Mouse (Mus musculus) lung, embryonic 14.5 days (tissue): Measurements from ENCODE around the gene Kcnk10. TPM values are rescaled to one million over a fixed set of nuclear protein-coding genes. Genes with fewer than 3 reads are reported as not detected.

Source experiments
- ATAC-seq: fragments of 200-750 bp; cut with Nextera tagmentation; 2 replicates; pipeline ENCODE4 v1.8.0; 2017; ENCODE audit warnings: mild to moderate bottlenecking, moderate TSS enrichment, moderate library complexity; ENCODE audit not compliant: insufficient read depth
- DNase-seq: peaks from one replicate; pipeline ENCODE4 v3.0.0-alpha.2; 2015
- H3K27ac ChIP-seq: fragments of 300-500 bp; sonication (generic); 2 replicates; pipeline ENCODE4 v1.5.1; 2014; ENCODE audit warnings: low read depth, mild to moderate bottlenecking, moderate library complexity
- H3K27me3 ChIP-seq: fragments of 300-500 bp; sonication (generic); 2 replicates; pipeline ENCODE4 v1.6.1; 2014; ENCODE audit warnings: low read length, control low read depth; ENCODE audit not compliant: insufficient read depth
- H3K36me3 ChIP-seq: fragments of 300-500 bp; sonication (generic); 2 replicates; pipeline ENCODE4 v1.6.1; 2014; ENCODE audit warnings: control low read depth; ENCODE audit not compliant: insufficient read depth
- H3K4me1 ChIP-seq: fragments of 300-500 bp; sonication (generic); 2 replicates; pipeline ENCODE4 v1.6.1; 2014; ENCODE audit warnings: antibody characterized with exemption, control low read depth; ENCODE audit not compliant: insufficient read depth
- H3K4me2 ChIP-seq: fragments of 300-500 bp; sonication (generic); 2 replicates; pipeline ENCODE4 v1.6.1; 2014; ENCODE audit warnings: mild to moderate bottlenecking
- H3K4me3 ChIP-seq: fragments of 300-500 bp; sonication (generic); 2 replicates; pipeline ENCODE4 v1.5.1; 2014; ENCODE audit warnings: low read depth, low read length
- H3K9ac ChIP-seq: fragments of 300-500 bp; sonication (generic); 2 replicates; pipeline ENCODE4 v1.6.1; 2014
- H3K9me3 ChIP-seq: fragments of 300-500 bp; sonication (generic); 2 replicates; pipeline ENCODE4 v1.6.1; 2016; ENCODE audit warnings: low read depth, low read length, control low read depth
- CTCF ChIP-seq: IDR thresholded peaks from 2 replicates; pipeline ENCODE4 v1.5.1; 2016; ENCODE audit warnings: antibody characterized with exemption, low read depth
- WGBS: fragments of 180-500 bp; shearing (Covaris S2); extraction: QIAGEN DNeasy Blood & Tissue Kit; methylation state at CpG from one replicate; pipeline ENCODE4 v1.1.7; 2014; 5-methylcytosine and 5-hydroxymethylcytosine counted together
- polyA plus RNA-seq: library from polyadenylated mRNA; unstranded; fragments of >200 nt; fragmentation: Nextera tagmentation; extraction: Ambion mirVana; gene quantifications from 2 replicates; pipeline ENCODE4 v1.2.1, GENCODE M21; 2014

Gene Kcnk10
- polyA plus RNA-seq, 1 experiment from 2014 or later = 0.03 TPM

GRCm38 (mm10) chr12:98549981-98550380 lies 28.1 kb downstream of the Kcnk10 start:
- no peak overlapping the region for H3K9ac ChIP-seq
- no peak for DNase-seq
- H3K36me3 ChIP-seq = no peaks in the 10 kb centered on the region
- H3K9me3 ChIP-seq = no peaks in the 10 kb centered on the region
- no peaks in the 10 kb centered on the region for H3K4me1 ChIP-seq
- H3K4me2 ChIP-seq = no peak overlapping the region
- 93% methylated on average over 6 of the region's 6 CpGs for WGBS
- H3K27ac ChIP-seq = no peak overlapping the region
- TF ChIP-seq CTCF = no peak
- H3K4me3 ChIP-seq = no peak overlapping the region
- no peak for ATAC-seq
- H3K27me3 ChIP-seq = no peaks in the 10 kb centered on the region

- DNase-seq (no peak), ATAC-seq (no peak)
- H3K27ac ChIP-seq = no peak overlapping the region
- H3K9me3 ChIP-seq = no peaks in the 10 kb centered on the region
- H3K4me1 ChIP-seq = no peaks in the 10 kb centered on the region
- WGBS = 72% methylated on average over 9 of the region's 9 CpGs
- no peaks in the 10 kb centered on the region for H3K36me3 ChIP-seq
- no peak overlapping the region for H3K9ac ChIP-seq
- no peaks in the 10 kb centered on the region for H3K27me3 ChIP-seq
- no peak for TF ChIP-seq CTCF
- no peak overlapping the region for H3K4me2 ChIP-seq
- H3K4me3 ChIP-seq = no peak overlapping the region
These were observed 30.0 kb downstream of the Kcnk10 start for GRCm38 (mm10) chr12:98548141-98548540.

- Histone ChIP-seq H3K4me1 (no peaks in the 10 kb centered on the region), H3K36me3 (no peaks in the 10 kb centered on the region), H3K9ac (no peak overlapping the region), H3K4me3 (no peak overlapping the region), H3K27me3 (no peaks in the 10 kb centered on the region), H3K9me3 (no peaks in the 10 kb centered on the region), H3K27ac (no peak overlapping the region), H3K4me2 (no peak overlapping the region)
- no peak for ATAC-seq
- no peak for TF ChIP-seq CTCF
- no peak for DNase-seq
- 84% methylated on average over 2 of the region's 2 CpGs for WGBS
These were observed 32.2 kb downstream of the Kcnk10 start for GRCm38 (mm10) chr12:98545875-98546274.

- Histone ChIP-seq H3K9ac (no peak overlapping the region), H3K27me3 (no peaks in the 10 kb centered on the region), H3K27ac (no peak overlapping the region), H3K36me3 (no peaks in the 10 kb centered on the region), H3K4me2 (no peak overlapping the region), H3K9me3 (no peaks in the 10 kb centered on the region), H3K4me3 (no peak overlapping the region), H3K4me1 (no peaks in the 10 kb centered on the region)
- no peak for DNase-seq
- TF ChIP-seq CTCF = no peak
- 71% methylated on average over 4 of the region's 4 CpGs for WGBS
- no peak for ATAC-seq
These were observed 32.9 kb downstream of the Kcnk10 start for GRCm38 (mm10) chr12:98545251-98545560.

- no peak for DNase-seq
- TF ChIP-seq CTCF = no peak
- WGBS = 85% methylated on average over 9 of the region's 9 CpGs
These were observed 33.4 kb downstream of the Kcnk10 start for GRCm38 (mm10) chr12:98544545-98545250.

GRCm38 (mm10) chr12:98536760-98537159 lies 41.4 kb downstream of the Kcnk10 start:
- WGBS = 68% methylated on average over 5 of the region's 5 CpGs
- ATAC-seq (no peak), DNase-seq (no peak)
- Histone ChIP-seq H3K9ac (no peak overlapping the region), H3K36me3 (no peaks in the 10 kb centered on the region), H3K4me3 (no peak overlapping the region), H3K4me2 (no peak overlapping the region), H3K9me3 (no peaks in the 10 kb centered on the region), H3K27ac (no peak overlapping the region), H3K27me3 (no peaks in the 10 kb centered on the region), H3K4me1 (no peaks in the 10 kb centered on the region)
- no peak for TF ChIP-seq CTCF

More at GRCm38 (mm10) chr12:98544545-98545250, 33.4 kb downstream of the Kcnk10 start:
- Histone ChIP-seq H3K27ac (no peak overlapping the region), H3K27me3 (no peaks in the 10 kb centered on the region), H3K36me3 (no peaks in the 10 kb centered on the region), H3K4me3 (no peak overlapping the region), H3K9ac (no peak overlapping the region), H3K9me3 (no peaks in the 10 kb centered on the region), H3K4me1 (no peaks in the 10 kb centered on the region), H3K4me2 (no peak overlapping the region)
- no peak for ATAC-seq

- Histone ChIP-seq H3K27ac (no peak overlapping the region), H3K9ac (no peak overlapping the region), H3K4me3 (no peak overlapping the region), H3K27me3 (no peaks in the 10 kb centered on the region), H3K9me3 (no peaks in the 10 kb centered on the region), H3K4me2 (no peak overlapping the region), H3K4me1 (no peaks in the 10 kb centered on the region), H3K36me3 (no peaks in the 10 kb centered on the region)
- TF ChIP-seq CTCF = no peak
- WGBS = 71% methylated on average over 6 of the region's 6 CpGs
- DNase-seq (no peak), ATAC-seq (no peak)
These were observed 42.1 kb downstream of the Kcnk10 start for GRCm38 (mm10) chr12:98536036-98536435.
